ENCODE assay signal across 8 mouse cellular contexts in the genomic region with DNA sequence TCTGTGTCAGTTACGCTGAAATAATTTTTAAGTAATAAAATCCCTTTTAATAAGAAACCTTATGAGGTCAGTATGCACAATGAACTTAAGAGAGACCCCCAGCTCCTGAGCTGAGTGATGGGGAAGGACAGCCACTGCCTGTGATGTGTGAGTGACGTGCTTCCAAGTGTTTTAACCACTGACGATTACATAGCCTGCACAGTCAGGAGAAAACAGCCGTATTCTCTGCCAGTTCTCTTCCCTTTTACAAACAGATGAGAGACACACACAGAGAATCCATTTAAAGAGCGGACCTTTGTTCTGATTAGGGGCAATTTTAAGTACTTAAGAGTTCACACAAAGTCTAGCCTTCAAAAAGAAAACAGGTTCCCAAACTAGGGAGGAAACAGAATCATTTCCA. TPM values are rescaled to one million over a fixed set of nuclear protein-coding genes. Genes with fewer than 3 reads are reported as not detected.
A peak's percentile ranks its signal among the peaks of the same experiment; 100 is the strongest.
DNase-seq lines count a peak whose midpoint lies in the region; ATAC-seq and TF ChIP-seq lines count a peak whose summit lies in the region.

No protein-coding gene starts in this region.

- no peaks in the 10 kb centered on the region for H3K9me3 ChIP-seq in liver, embryonic 12.5 days (replicated peaks)
- no peaks in the 10 kb centered on the region for H3K9me3 ChIP-seq in stomach, embryonic 16.5 days (replicated peaks; ENCODE audit: control insufficient read depth, low read length)

- peak overlapping the region; percentile 74 for H3K27ac ChIP-seq in heart, adult 2 months
- no peak overlapping the region for H3K27ac ChIP-seq in liver, embryonic 12.5 days
- no peak overlapping the region for H3K27ac ChIP-seq in stomach, embryonic 16.5 days (ENCODE audit: low read length)

- no peak overlapping the region for H3K9ac ChIP-seq in heart, adult 2 months (ENCODE audit: low read depth, low read length)
- no peak overlapping the region for H3K9ac ChIP-seq in liver, embryonic 12.5 days
- no peak overlapping the region for H3K9ac ChIP-seq in stomach, embryonic 16.5 days (ENCODE audit: low read length)

- intact Hi-C loops in heart, adult 2 months (cut with DNase I) = loop anchor here (2.0 kb wide), 1 partner anchor 43 kb away; no protein-coding TSS in a partner anchor

- no peaks in the 10 kb centered on the region for H3K79me2 ChIP-seq in heart, adult 2 months (replicated peaks; ENCODE audit: control insufficient read depth, insufficient read depth, low read length)

- TF ChIP-seq EP300 in heart, adult 2 months (IDR thresholded peaks at IDR 0.05; ENCODE audit: insufficient read depth, low read depth, low read length) = no peak

- no peaks in the 10 kb centered on the region; the same call in 1 of the 2 replicates for H3K4me1 ChIP-seq in heart, adult 2 months (ENCODE audit: control insufficient read depth, insufficient read depth, low read length)
- peaks cover 8% of the 10 kb centered on the region; the same call in 1 of the 2 replicates for H3K4me1 ChIP-seq in liver, embryonic 12.5 days
- no peaks in the 10 kb centered on the region for H3K4me1 ChIP-seq in stomach, embryonic 16.5 days (ENCODE audit: control insufficient read depth, insufficient read depth, low read length)

- H3K27me3 ChIP-seq in heart, adult 2 months (ENCODE audit: control insufficient read depth, insufficient read depth, low read length) = no peaks in the 10 kb centered on the region
- peaks cover 11% of the 10 kb centered on the region; the same call in 1 of the 2 replicates for H3K27me3 ChIP-seq in liver, embryonic 12.5 days (replicated peaks)
- peaks cover 3% of the 10 kb centered on the region; the same call in 1 of the 2 replicates for H3K27me3 ChIP-seq in stomach, embryonic 16.5 days (ENCODE audit: control insufficient read depth, insufficient read depth, low read length)

- TF ChIP-seq POLR2A in heart, adult 2 months (IDR thresholded peaks at IDR 0.05; ENCODE audit: insufficient read depth, low read depth, low read length) = no peak

- no peaks in the 10 kb centered on the region for H3K36me3 ChIP-seq in heart, adult 2 months (ENCODE audit: control insufficient read depth, insufficient read depth, low read length)
- no peaks in the 10 kb centered on the region for H3K36me3 ChIP-seq in liver, embryonic 12.5 days
- no peaks in the 10 kb centered on the region for H3K36me3 ChIP-seq in stomach, embryonic 16.5 days (ENCODE audit: control insufficient read depth, insufficient read depth, low read length)

- DNase-seq in heart, adult 2 months = no peak
- DNase-seq in heart, adult 8-10 months (ENCODE audit: low spot score) = no peak
- DNase-seq in retina, embryonic 14.5 days (ENCODE audit: low spot score) = peak; percentile 20
- DNase-seq in retina, postnatal 1 day = no peak
- no peak for DNase-seq in adrenal gland, postnatal 25 days
- DNase-seq in frontal cortex, postnatal 14 days (ENCODE audit: low spot score in 2 of 2) = no peak

- WGBS in heart, adult 2 months = 53% methylated on average over 5 of the region's 5 CpGs
- WGBS in liver, embryonic 12.5 days (ENCODE audit: insufficient replicate concordance) = 36% methylated on average over 5 of the region's 5 CpGs
- 52% methylated on average over 5 of the region's 5 CpGs for WGBS in stomach, embryonic 16.5 days

- peak overlapping the region; percentile 62 for H3K4me3 ChIP-seq in heart, adult 2 months
- H3K4me3 ChIP-seq in liver, embryonic 12.5 days = no peak overlapping the region
- no peak overlapping the region; the same call in 1 of the 2 replicates for H3K4me3 ChIP-seq in stomach, embryonic 16.5 days (replicated peaks; ENCODE audit: low read length)

- H3K4me2 ChIP-seq in liver, embryonic 12.5 days = peak overlapping the region; percentile 71
- H3K4me2 ChIP-seq in stomach, embryonic 16.5 days (ENCODE audit: low read depth, low read length) = peak overlapping the region; percentile 72; the same call in 1 of the 2 replicates

- TF ChIP-seq CTCF in heart, adult 2 months (IDR thresholded peaks at IDR 0.05) = no peak

- ATAC-seq in liver, embryonic 12.5 days = no peak
- ATAC-seq in stomach, embryonic 16.5 days (ENCODE audit: insufficient read depth, low FRiP score) = no peak

RNA-seq across cellular contexts. Expression of a gene that starts 0.5 kb away (rescaled TPM):
- 10 to 100 TPM; 26.3 to 27.2 TPM for total RNA-seq in heart, adult 2 months (2021)
- polyA plus RNA-seq in heart, adult 2 months (2012; rRNA removed) = 16.9 and 27.0 TPM in 2 replicates
- 10 to 100 TPM; 12.4 to 23.7 (median 18.0) TPM for total RNA-seq in heart, adult 8-10 months (2022)
- 1.4 and 1.5 TPM in 2 replicates for polyA plus RNA-seq in liver, embryonic 12.5 days (2016; fragmentation: Nextera tagmentation; extraction: Ambion mirVana)
- polyA plus RNA-seq in stomach, embryonic 16.5 days (2015; fragmentation: Nextera tagmentation; extraction: Ambion mirVana) = 15.9 and 17.2 TPM in 2 replicates
- 2.5 and 2.8 TPM in 2 replicates for total RNA-seq in adrenal gland, postnatal 25 days (2021)

RNA-seq across cellular contexts. Expression of a gene that starts 52.6 kb away (rescaled TPM):
- total RNA-seq in heart, adult 2 months (2021) = 1 to 10 TPM; 2.8 to 3.1 TPM
- 1.5 and 2.9 TPM in 2 replicates for polyA plus RNA-seq in heart, adult 2 months (2012; rRNA removed)
- 1 to 10 TPM; 2.6 to 6.0 (median 4.1) TPM for total RNA-seq in heart, adult 8-10 months (2022)
- polyA plus RNA-seq in liver, embryonic 12.5 days (2016; fragmentation: Nextera tagmentation; extraction: Ambion mirVana) = not detected in 2 replicates
- 0.62 and 0.72 TPM in 2 replicates for polyA plus RNA-seq in stomach, embryonic 16.5 days (2015; fragmentation: Nextera tagmentation; extraction: Ambion mirVana)
- 0.36 TPM in 1 of 2 replicates, not detected in the other for total RNA-seq in adrenal gland, postnatal 25 days (2021)

RNA-seq across cellular contexts. Expression of a gene that starts 52.8 kb away (rescaled TPM):
- 10 to 100 TPM; 18.4 to 19.9 TPM for total RNA-seq in heart, adult 2 months (2021)
- 4.5 and 6.2 TPM in 2 replicates for polyA plus RNA-seq in heart, adult 2 months (2012; rRNA removed)
- total RNA-seq in heart, adult 8-10 months (2022) = 10 to 100 TPM; 20.9 to 23.3 (median 22.5) TPM
- 5.7 and 5.8 TPM in 2 replicates for polyA plus RNA-seq in liver, embryonic 12.5 days (2016; fragmentation: Nextera tagmentation; extraction: Ambion mirVana)
- polyA plus RNA-seq in stomach, embryonic 16.5 days (2015; fragmentation: Nextera tagmentation; extraction: Ambion mirVana) = 6.5 and 6.8 TPM in 2 replicates
- total RNA-seq in adrenal gland, postnatal 25 days (2021) = 10.4 and 13.7 TPM in 2 replicates
